Mouse (Mus musculus): ENCODE data around the gene Mylk3. TPM values are rescaled to one million over a fixed set of nuclear protein-coding genes. Genes with fewer than 3 reads are reported as not detected.

Mylk3 gene
- polyA plus RNA-seq, 1 experiment from 2014 or later: 2.6 TPM

DNA sequence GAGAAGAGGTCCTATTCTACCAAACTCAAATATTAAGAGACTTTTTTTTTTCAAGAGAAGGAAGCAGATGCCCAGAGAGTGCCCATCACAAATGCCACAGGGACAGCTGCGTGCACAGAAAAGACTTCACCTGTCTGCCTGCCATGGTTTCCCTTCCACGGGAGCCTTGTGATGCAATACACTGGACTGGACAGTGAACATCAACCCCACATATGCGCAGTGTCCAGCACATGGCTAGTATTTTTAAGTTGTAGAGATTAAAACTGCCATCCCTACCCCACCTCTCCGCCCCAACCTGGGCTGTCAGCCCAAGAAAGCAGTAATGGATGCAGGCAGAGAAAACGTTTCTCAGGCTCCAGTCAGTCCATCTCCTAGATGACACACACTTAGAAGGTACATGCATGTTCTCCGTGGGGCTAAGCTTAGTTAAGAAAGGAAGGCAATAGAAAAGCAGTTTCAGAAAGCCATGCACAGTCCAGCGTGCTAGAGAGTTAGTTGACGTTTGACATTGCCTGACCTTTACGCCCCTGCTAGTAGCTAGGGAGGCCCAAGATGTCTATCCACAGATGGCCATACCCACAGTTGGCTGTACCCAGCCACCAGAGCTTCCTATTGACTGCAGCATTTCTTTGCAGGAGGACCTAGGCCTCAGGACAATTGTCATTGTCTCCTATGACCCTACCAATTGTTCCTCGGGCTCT, 5.9 kb downstream of the Mylk3 start:
- H3K36me3 ChIP-seq (ENCODE audit: insufficient read depth, low read length): no peaks in the 10 kb centered on the region
- H3K4me3 ChIP-seq (ENCODE audit: low read depth, low read length): no peak overlapping the region
- no peak for TF ChIP-seq EP300 (IDR thresholded peaks at IDR 0.05)
- no peak for ATAC-seq
- peak overlapping the region; percentile 66; the same call in 1 of the 2 replicates for H3K27ac ChIP-seq (ENCODE audit: low read length)
- H3K9me3 ChIP-seq (ENCODE audit: low read length): no peaks in the 10 kb centered on the region
- peaks cover 15% of the 10 kb centered on the region for H3K4me1 ChIP-seq (ENCODE audit: insufficient read depth, low read depth, low read length)
- DNase-seq (ENCODE audit: low spot score): no peak
- WGBS: 64% methylated on average over 10 of the region's 10 CpGs
- H3K9ac ChIP-seq (replicated peaks; ENCODE audit: low read depth): no peak overlapping the region
- no peaks in the 10 kb centered on the region for H3K27me3 ChIP-seq (replicated peaks; ENCODE audit: insufficient read depth, low read length)
- H3K4me2 ChIP-seq (replicated peaks; ENCODE audit: low read depth, low read length): no peak overlapping the region

DNA sequence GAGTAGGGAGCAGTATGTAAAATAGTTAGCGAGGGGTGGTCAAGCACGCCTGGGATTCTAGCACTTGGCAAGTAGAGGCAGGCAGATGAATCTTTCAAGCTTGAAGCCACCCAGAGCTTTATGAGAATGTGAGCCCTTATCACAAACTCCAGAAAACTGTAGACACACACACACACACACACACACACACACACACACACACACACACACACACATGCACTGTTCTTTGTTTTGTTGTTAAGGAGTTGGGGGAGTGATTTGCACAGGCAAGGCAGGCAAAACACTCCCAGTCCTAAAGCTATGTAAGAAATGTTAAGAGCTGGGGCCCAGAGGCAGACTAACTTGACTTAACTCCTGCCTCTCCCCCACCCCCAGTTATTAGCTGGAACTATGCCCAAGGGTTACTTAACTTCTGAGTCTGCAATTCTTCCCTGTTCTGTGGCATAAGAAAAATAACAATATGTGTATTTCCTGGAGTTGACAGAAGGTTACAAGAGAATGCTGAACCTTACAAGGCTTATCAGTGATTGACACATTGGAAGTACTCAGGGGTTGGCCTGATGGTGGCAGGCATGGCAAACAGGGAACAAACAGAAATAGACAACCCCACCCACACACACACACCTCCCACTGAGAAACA, 6.9 kb downstream of the Mylk3 start:
- Histone ChIP-seq H3K27ac (ENCODE audit: low read length) (peak overlapping the region; percentile 66), H3K9me3 (ENCODE audit: low read length) (no peaks in the 10 kb centered on the region), H3K4me3 (ENCODE audit: low read depth, low read length) (no peak overlapping the region), H3K4me1 (ENCODE audit: insufficient read depth, low read depth, low read length) (peaks cover 15% of the 10 kb centered on the region), H3K9ac (replicated peaks; ENCODE audit: low read depth) (no peak overlapping the region), H3K4me2 (replicated peaks; ENCODE audit: low read depth, low read length) (no peak overlapping the region), H3K27me3 (replicated peaks; ENCODE audit: insufficient read depth, low read length) (no peaks in the 10 kb centered on the region), H3K36me3 (ENCODE audit: insufficient read depth, low read length) (no peaks in the 10 kb centered on the region)
- ATAC-seq: peak; percentile 95
- 18% methylated on average over 2 of the region's 2 CpGs for WGBS
- peak; percentile 17; the same call in 1 of the 2 replicates for TF ChIP-seq CTCF (IDR thresholded peaks at IDR 0.05)
- peak; percentile 79 for TF ChIP-seq EP300 (IDR thresholded peaks at IDR 0.05)
- DNase-seq (ENCODE audit: low spot score): peak; percentile 96

DNA sequence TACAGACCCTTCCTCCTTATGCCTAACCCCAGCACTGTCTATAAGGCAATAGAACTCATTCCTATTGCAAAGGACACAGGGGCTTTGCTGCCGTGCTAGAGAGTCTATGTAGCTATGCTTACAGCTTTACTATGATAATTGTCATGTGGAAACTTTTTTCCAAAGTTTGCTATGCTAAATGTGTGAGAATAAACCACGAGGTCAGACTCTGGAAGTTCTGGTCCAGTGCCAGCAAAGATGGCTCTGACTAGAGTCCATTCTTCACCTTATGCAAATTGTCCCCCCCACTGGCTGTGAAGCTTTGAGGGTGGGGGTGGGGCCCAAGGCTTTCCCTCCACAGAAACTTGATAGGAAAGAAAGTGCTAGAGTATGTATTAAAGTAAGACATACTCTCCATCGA, 9.6 kb downstream of the Mylk3 start:
- 43% methylated on average over 3 of the region's 3 CpGs for WGBS
- Histone ChIP-seq H3K9me3 (ENCODE audit: low read length) (no peaks in the 10 kb centered on the region), H3K4me3 (ENCODE audit: low read depth, low read length) (no peak overlapping the region), H3K4me2 (replicated peaks; ENCODE audit: low read depth, low read length) (no peak overlapping the region), H3K27me3 (replicated peaks; ENCODE audit: insufficient read depth, low read length) (no peaks in the 10 kb centered on the region), H3K36me3 (ENCODE audit: insufficient read depth, low read length) (no peaks in the 10 kb centered on the region), H3K9ac (replicated peaks; ENCODE audit: low read depth) (no peak overlapping the region), H3K27ac (ENCODE audit: low read length) (no peak overlapping the region), H3K4me1 (ENCODE audit: insufficient read depth, low read depth, low read length) (peaks cover 15% of the 10 kb centered on the region)
- TF ChIP-seq EP300 (IDR thresholded peaks at IDR 0.05) (no peak), CTCF (IDR thresholded peaks at IDR 0.05) (no peak)
- ATAC-seq (no peak), DNase-seq (ENCODE audit: low spot score) (no peak)

DNA sequence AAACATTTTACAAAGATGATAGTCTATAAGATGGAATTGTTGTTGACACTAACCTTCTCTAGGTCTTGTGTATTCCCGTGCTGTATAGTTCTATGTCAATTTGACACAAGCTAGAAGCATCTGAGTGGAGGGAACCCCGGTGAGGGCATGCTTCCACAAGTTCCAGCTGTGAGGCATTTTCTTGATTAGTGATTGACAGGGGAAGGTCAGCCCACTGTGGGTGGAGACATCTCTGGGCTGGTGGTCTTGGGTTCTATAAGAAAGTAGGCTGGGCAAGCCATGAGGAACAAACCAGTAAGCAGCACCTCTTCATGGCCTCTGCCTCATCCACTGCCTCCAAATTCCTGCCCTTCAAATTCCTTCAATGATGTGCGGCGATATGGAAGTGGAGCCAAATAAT, 11.9 kb downstream of the Mylk3 start:
- H3K4me2 ChIP-seq (replicated peaks; ENCODE audit: low read depth, low read length): no peak overlapping the region
- no peak overlapping the region for H3K9ac ChIP-seq (replicated peaks; ENCODE audit: low read depth)
- 35% methylated on average over 4 of the region's 4 CpGs for WGBS

DNA sequence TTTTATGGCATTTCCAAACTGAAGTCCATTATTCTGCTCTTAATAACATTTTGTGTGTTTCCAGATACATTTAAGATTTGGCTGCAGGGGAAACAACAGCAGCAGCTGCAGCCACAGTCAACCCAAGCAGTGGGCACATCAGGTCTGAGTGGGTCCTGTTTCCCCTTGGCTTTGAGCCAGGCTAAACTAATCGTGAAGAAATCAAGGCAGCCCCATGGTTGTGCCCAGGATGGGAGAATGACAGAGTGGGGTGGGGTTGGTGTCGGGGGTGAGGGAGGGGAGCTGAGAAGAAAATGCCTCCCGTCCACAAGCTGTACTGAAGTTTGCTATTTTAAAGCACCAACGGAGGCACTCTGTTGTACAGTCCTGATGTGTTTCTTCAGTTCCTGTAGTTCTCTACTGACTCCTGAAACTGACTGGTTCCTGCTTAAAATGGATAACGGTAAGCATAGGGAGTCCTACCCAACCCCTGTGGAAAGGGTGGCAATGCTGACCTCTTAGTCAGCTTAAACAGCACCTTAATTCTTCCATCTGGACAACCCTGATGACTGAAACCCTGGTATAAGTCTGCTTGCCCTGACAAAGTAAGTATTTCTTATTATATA, 12.6 kb downstream of the Mylk3 start:
- Histone ChIP-seq H3K9me3 (ENCODE audit: low read length) (no peaks in the 10 kb centered on the region), H3K27me3 (replicated peaks; ENCODE audit: insufficient read depth, low read length) (no peaks in the 10 kb centered on the region), H3K4me1 (ENCODE audit: insufficient read depth, low read depth, low read length) (no peaks in the 10 kb centered on the region), H3K9ac (replicated peaks; ENCODE audit: low read depth) (no peak overlapping the region), H3K4me2 (replicated peaks; ENCODE audit: low read depth, low read length) (no peak overlapping the region), H3K36me3 (ENCODE audit: insufficient read depth, low read length) (no peaks in the 10 kb centered on the region), H3K27ac (ENCODE audit: low read length) (no peak overlapping the region), H3K4me3 (ENCODE audit: low read depth, low read length) (no peak overlapping the region)
- no peak for DNase-seq (ENCODE audit: low spot score)
- no peak for ATAC-seq
- no peak for TF ChIP-seq CTCF (IDR thresholded peaks at IDR 0.05)
- TF ChIP-seq EP300 (IDR thresholded peaks at IDR 0.05): no peak
- WGBS: 30% methylated on average over 5 of the region's 5 CpGs

More for the DNA sequence above, 11.9 kb downstream of the Mylk3 start:
- Histone ChIP-seq H3K27ac (ENCODE audit: low read length) (no peak overlapping the region), H3K27me3 (replicated peaks; ENCODE audit: insufficient read depth, low read length) (no peaks in the 10 kb centered on the region), H3K9me3 (ENCODE audit: low read length) (no peaks in the 10 kb centered on the region), H3K36me3 (ENCODE audit: insufficient read depth, low read length) (no peaks in the 10 kb centered on the region), H3K4me3 (ENCODE audit: low read depth, low read length) (no peak overlapping the region), H3K4me1 (ENCODE audit: insufficient read depth, low read depth, low read length) (peaks cover under 1% of the 10 kb centered on the region; the same call in 1 of the 2 replicates)
- DNase-seq (ENCODE audit: low spot score) (no peak), ATAC-seq (no peak)
- TF ChIP-seq CTCF (IDR thresholded peaks at IDR 0.05) (no peak), EP300 (IDR thresholded peaks at IDR 0.05) (no peak)

DNA sequence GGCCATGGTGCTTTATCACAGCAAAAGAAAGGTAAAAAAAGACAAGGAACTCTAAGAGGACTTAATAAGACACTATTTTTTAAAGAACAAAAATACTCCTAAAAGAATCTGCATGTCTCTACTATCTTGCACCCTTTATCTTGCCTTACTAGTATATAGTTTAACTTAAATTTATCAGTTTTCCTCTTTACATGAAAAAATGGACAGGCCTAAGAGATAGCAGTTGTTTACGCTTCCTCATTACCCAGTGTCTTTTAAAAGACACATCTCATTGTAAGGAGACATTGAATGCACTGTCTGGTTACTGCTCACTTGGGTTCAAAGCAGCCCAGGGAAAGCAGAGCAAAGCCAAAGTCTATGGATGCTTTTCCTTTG, 13.7 kb downstream of the Mylk3 start:
- H3K9ac ChIP-seq (replicated peaks; ENCODE audit: low read depth): no peak overlapping the region
- H3K27me3 ChIP-seq (replicated peaks; ENCODE audit: insufficient read depth, low read length): no peaks in the 10 kb centered on the region
- no peaks in the 10 kb centered on the region for H3K36me3 ChIP-seq (ENCODE audit: insufficient read depth, low read length)
- no peak for DNase-seq (ENCODE audit: low spot score)
- H3K4me1 ChIP-seq (ENCODE audit: insufficient read depth, low read depth, low read length): no peaks in the 10 kb centered on the region
- WGBS: 95% methylated on average over 1 of the region's 1 CpGs
- no peaks in the 10 kb centered on the region for H3K9me3 ChIP-seq (ENCODE audit: low read length)
- H3K4me2 ChIP-seq (replicated peaks; ENCODE audit: low read depth, low read length): no peak overlapping the region
- no peak for ATAC-seq
- TF ChIP-seq CTCF (IDR thresholded peaks at IDR 0.05) (no peak), EP300 (IDR thresholded peaks at IDR 0.05) (no peak)
- H3K4me3 ChIP-seq (ENCODE audit: low read depth, low read length): no peak overlapping the region
- no peak overlapping the region for H3K27ac ChIP-seq (ENCODE audit: low read length)
